Mouse (Mus musculus): ENCODE measurements at regions not wholly inside any gene's neighbourhood (a gene's known extent, or its start where the extent isn't known, plus 50 kb on each side); places are given as distances from the start of the nearest gene placed in this dataset.

DNA sequence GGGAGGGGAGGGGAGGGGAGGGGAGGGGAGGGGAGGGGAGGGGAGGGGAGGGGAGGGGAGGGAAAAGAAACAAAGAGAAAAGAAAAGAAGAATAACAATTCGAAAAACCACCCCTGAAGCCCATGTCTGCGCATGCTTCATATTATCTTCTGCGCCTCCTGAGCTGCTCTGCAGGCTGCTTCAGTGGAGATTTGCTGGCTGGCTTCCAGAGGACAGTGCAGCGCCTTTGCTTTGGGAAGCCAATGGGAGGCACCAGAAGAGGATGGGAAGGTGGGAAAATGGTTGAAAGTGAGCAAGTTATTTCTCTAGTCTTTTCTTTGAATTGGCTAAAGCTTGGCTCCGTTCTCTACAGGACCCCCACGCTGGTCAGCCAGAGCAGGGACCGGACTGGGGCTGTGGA lies 137.8 kb upstream of the Tbca start:
- 0 out of 2 replicates have a peak, but pooled peaks cover 3% of the 10 kb centered on the region for H3K9me3 ChIP-seq
- H3K27me3 ChIP-seq (replicated peaks), result peaks cover 14% of the 10 kb centered on the region
- H3K4me1 ChIP-seq, result no peaks in the 10 kb centered on the region
- TF ChIP-seq GATA1 (IDR thresholded peaks at IDR 0.05; ENCODE audit: borderline replicate concordance, low read length) (no peak), FLI1 (IDR thresholded peaks at IDR 0.05; ENCODE audit: low read length) (no peak)
- no peak overlapping the region for H3K4me3 ChIP-seq (replicated peaks)
- H3K36me3 ChIP-seq (replicated peaks; ENCODE audit: low read length), result no peaks in the 10 kb centered on the region

DNA sequence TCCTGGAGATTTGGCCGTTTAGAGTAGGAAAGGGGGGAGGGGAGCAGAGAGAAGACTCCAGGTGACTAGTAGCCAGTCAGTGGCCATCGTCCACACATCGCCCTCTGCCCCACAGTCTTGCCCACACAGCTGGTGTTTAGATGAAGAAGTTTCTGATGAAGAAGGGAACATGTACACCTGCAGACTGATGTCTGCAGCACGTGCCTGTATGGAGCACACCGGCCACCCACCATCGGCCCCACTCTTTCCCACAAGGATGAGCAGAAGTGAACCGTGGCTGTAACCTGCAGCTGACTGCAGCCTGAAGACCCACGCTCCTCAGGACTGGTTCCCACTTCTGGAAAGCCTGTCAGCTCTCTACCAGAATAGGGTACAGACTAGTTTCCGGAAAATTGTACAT lies 121.1 kb upstream of the Tbca start:
- TF ChIP-seq FLI1 (IDR thresholded peaks at IDR 0.05; ENCODE audit: low read length) (no peak), GATA1 (IDR thresholded peaks at IDR 0.05; ENCODE audit: borderline replicate concordance, low read length) (no peak)
- H3K36me3 ChIP-seq (replicated peaks; ENCODE audit: low read length), result no peaks in the 10 kb centered on the region
- H3K9me3 ChIP-seq, result no peaks in the 10 kb centered on the region
- H3K4me3 ChIP-seq (replicated peaks), result no peak overlapping the region
- H3K4me1 ChIP-seq, result no peaks in the 10 kb centered on the region
- peaks cover 20% of the 10 kb centered on the region for H3K27me3 ChIP-seq (replicated peaks)

DNA sequence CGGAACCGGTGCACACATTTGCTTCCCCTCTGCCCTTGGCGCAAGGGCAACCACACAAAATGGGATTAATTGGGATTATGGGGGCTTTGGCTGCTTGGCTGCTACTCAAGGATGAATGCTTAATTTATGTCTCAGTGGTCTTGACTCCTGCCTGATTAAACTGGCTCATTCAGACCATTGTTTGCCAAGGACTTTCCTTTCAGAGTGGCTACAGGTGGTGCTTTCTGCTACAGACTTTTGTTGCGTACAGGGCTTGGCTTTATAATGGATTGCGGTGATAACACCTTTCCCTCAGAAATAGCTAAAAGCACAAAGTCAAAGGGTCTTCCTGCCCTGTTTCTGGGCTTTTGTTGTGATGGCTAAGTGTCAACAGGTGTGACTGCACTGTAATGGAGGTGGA lies 120.4 kb upstream of the Tbca start:
- Histone ChIP-seq H3K36me3 (replicated peaks; ENCODE audit: low read length) (no peaks in the 10 kb centered on the region), H3K4me1 (no peaks in the 10 kb centered on the region), H3K27me3 (replicated peaks) (peaks cover 20% of the 10 kb centered on the region), H3K4me3 (replicated peaks) (no peak overlapping the region), H3K9me3 (no peaks in the 10 kb centered on the region)
- TF ChIP-seq GATA1 (IDR thresholded peaks at IDR 0.05; ENCODE audit: borderline replicate concordance, low read length) (no peak), FLI1 (IDR thresholded peaks at IDR 0.05; ENCODE audit: low read length) (no peak)

DNA sequence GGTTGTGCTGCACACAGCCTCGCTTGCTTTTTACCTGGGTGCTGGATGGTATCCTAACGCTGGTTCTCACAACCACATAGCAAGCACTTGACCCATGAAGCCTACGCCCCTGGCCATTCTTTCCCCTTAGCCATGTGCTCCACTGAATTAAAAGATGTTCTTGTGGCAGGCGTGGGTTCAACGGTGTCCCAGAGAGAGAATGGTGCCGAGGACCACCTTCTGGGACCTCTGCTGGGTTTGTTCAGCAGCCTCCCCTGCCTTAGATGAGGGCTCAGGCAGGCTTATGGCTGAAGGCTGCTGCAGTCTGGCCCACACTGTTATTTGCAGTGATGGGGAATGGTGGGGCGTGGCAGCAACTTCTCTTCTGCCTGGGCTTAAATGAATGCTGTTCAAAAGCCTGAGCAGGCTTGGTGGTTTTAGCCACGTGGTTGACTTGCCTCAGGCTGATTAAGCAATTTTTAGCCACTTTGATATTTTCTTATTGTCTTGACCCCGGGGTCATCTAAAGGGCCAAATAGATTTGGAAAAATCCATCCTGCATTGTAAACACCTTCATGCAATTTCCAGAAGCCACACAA lies 119.5 kb upstream of the Tbca start:
- Histone ChIP-seq H3K4me3 (replicated peaks) (no peak overlapping the region), H3K27me3 (replicated peaks) (peaks cover 21% of the 10 kb centered on the region), H3K36me3 (replicated peaks; ENCODE audit: low read length) (no peaks in the 10 kb centered on the region), H3K4me1 (no peaks in the 10 kb centered on the region), H3K9me3 (no peaks in the 10 kb centered on the region)
- TF ChIP-seq FLI1 (IDR thresholded peaks at IDR 0.05; ENCODE audit: low read length), result no peak
- no peak for TF ChIP-seq GATA1 (IDR thresholded peaks at IDR 0.05; ENCODE audit: borderline replicate concordance, low read length)

DNA sequence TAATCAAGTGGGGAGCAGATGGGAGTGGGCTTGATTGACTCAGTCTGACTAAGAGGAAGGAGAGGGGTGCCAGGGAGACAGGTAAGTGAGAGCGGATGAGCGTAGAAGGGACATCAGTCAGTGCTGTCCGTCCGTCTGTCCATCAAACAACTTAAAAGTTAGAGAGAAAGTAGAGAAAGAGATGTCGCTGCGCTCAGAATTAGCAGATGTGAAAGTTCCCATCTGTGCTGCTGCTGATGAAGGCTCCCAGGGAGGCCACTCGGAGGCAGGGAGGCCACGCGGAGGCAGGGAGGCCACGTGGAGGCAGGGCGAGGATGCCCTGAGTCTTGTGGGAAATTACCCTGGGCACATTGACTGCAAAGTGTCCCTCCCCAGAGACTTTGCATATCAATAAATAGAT lies 118.4 kb upstream of the Tbca start:
- no peak for TF ChIP-seq GATA1 (IDR thresholded peaks at IDR 0.05; ENCODE audit: borderline replicate concordance, low read length)
- TF ChIP-seq FLI1 (IDR thresholded peaks at IDR 0.05; ENCODE audit: low read length), result no peak
- Histone ChIP-seq H3K9me3 (no peaks in the 10 kb centered on the region), H3K27me3 (replicated peaks) (peaks cover 17% of the 10 kb centered on the region), H3K4me3 (replicated peaks) (no peak overlapping the region), H3K4me1 (no peaks in the 10 kb centered on the region), H3K36me3 (replicated peaks; ENCODE audit: low read length) (no peaks in the 10 kb centered on the region)

DNA sequence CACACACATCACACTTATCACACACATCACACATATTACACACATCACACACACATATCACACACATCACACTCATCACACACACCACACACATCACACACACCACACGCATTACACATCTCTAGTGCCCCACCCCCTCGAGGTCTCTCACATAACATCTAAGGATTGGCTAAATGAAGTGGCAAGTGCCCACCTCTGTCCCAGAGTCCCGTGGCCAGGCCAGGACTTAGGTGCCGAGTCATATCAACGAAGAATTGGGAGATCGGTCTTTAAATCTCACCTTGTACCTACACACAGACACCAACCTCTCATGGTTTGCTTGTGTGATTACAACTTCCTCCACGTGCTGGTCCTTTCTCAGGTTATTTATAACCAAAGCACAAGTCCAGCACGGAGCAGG lies 117.7 kb upstream of the Tbca start:
- Histone ChIP-seq H3K27me3 (replicated peaks) (peaks cover 20% of the 10 kb centered on the region), H3K4me1 (no peaks in the 10 kb centered on the region), H3K4me3 (replicated peaks) (no peak overlapping the region), H3K36me3 (replicated peaks; ENCODE audit: low read length) (no peaks in the 10 kb centered on the region), H3K9me3 (peaks cover 3% of the 10 kb centered on the region; the same call in 1 of the 2 replicates)
- TF ChIP-seq GATA1 (IDR thresholded peaks at IDR 0.05; ENCODE audit: borderline replicate concordance, low read length) (no peak), FLI1 (IDR thresholded peaks at IDR 0.05; ENCODE audit: low read length) (no peak)

DNA sequence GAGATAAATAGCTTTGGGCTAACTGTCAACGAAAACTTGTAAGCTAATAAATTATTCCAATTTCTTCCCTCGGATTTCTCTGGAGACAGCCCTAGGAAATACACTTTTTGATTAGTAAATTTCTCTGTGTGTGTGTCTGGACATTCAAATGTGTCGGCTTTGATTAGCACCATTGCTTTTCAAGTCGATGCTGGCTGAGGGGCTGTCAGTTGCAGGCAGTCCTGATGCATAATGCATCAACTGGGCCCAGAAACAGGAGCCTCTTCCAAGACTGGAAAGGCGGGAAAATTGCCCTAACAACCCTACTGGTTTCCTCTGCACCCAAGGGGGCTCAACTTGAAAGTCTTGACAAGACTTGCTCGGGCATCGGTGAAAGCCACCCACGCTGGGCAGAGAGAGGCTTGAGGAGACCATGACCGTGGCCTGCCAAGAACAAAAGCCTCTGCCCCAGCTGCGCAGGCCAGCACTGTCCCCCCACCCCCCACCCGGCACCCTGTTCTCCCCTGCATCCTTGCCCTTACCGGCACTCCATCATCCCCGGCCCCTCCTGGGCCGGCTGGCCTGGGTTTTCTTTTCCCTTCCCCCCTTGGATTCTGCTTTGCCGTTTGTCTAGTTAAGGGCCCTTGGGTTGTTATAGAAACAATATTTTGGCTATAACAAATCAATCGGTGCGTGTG lies 108.1 kb upstream of the Tbca start:
- no peaks in the 10 kb centered on the region for H3K36me3 ChIP-seq (replicated peaks; ENCODE audit: low read length)

DNA sequence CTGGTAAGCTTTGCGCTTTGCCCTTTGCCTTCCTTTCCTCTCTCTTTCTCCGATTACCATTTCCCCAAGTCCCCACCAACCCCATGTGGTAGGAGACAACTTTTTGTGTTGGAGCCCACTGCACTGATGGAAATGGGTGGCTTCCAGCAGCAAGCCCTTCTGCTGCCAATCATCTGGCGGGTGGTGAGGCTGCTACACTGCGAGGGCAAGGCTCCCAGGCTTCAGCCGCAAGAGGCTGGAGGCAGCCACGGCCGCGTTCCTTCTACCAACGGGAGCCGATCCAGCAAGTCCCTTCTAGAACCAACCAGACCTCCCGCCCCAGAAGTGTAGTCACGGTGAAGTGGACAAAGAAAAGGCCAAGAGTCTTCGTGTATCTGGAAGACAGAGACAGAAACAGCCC lies 107.1 kb upstream of the Tbca start:
- no peak overlapping the region for H3K4me3 ChIP-seq (replicated peaks)
- no peak for TF ChIP-seq FLI1 (IDR thresholded peaks at IDR 0.05; ENCODE audit: low read length)
- TF ChIP-seq GATA1 (IDR thresholded peaks at IDR 0.05; ENCODE audit: borderline replicate concordance, low read length), result no peak
- peaks cover 9% of the 10 kb centered on the region for H3K9me3 ChIP-seq
- H3K36me3 ChIP-seq (replicated peaks; ENCODE audit: low read length), result no peaks in the 10 kb centered on the region
- H3K27me3 ChIP-seq (replicated peaks), result peaks cover 5% of the 10 kb centered on the region
- H3K4me1 ChIP-seq, result no peaks in the 10 kb centered on the region

More for the DNA sequence above, 108.1 kb upstream of the Tbca start:
- TF ChIP-seq GATA1 (IDR thresholded peaks at IDR 0.05; ENCODE audit: borderline replicate concordance, low read length) (no peak), FLI1 (IDR thresholded peaks at IDR 0.05; ENCODE audit: low read length) (no peak)
- peaks cover 11% of the 10 kb centered on the region for H3K9me3 ChIP-seq
- no peak overlapping the region for H3K4me3 ChIP-seq (replicated peaks)
- H3K27me3 ChIP-seq (replicated peaks), result peaks cover 3% of the 10 kb centered on the region
- H3K4me1 ChIP-seq, result no peaks in the 10 kb centered on the region

DNA sequence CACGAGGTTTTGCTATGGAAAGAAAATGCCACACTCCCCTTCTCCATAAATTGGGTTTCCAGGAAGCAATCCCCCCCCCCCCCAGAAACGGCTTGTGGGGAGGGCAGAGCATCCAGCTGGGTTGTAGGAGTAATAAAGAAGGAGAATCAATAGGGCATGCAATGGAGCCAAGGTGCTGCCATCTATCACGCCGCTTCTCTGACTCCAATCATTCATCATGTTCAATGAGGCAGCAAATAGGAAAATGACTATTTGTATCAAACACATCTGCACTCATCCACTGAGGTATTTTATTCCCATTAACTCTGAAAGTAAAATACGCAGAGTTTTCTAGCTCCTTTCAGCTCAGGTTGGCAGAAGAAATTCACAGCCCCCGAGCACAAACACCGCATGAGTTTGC lies 103.5 kb upstream of the Tbca start:
- H3K4me1 ChIP-seq, result no peaks in the 10 kb centered on the region
- TF ChIP-seq GATA1 (IDR thresholded peaks at IDR 0.05; ENCODE audit: borderline replicate concordance, low read length) (no peak), FLI1 (IDR thresholded peaks at IDR 0.05; ENCODE audit: low read length) (no peak)
- H3K27me3 ChIP-seq (replicated peaks), result peaks cover 11% of the 10 kb centered on the region
- no peak overlapping the region for H3K4me3 ChIP-seq (replicated peaks)
- H3K36me3 ChIP-seq (replicated peaks; ENCODE audit: low read length), result no peaks in the 10 kb centered on the region
- peaks cover 9% of the 10 kb centered on the region for H3K9me3 ChIP-seq

DNA sequence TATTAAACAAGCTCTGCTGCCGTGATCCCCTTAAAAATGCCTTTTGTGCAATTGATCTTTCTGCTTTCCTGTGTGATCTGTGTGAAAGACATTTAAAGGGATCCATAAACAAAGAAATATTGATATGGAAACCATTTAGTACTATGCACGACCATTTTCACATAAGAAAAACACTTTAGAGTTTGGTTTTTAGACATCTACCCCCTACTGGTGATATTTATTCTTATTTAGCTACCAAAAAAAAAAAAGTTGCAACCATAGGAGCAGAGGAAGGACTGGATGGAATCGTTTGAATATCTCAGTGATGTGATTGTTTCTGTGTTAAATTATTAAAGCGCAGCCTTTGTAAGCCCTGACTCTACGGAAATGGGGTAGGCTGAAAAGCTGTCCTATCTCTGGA lies 101.4 kb upstream of the Tbca start:
- H3K9me3 ChIP-seq, result 0 out of 2 replicates have a peak, but pooled peaks cover 3% of the 10 kb centered on the region
- H3K4me1 ChIP-seq, result no peaks in the 10 kb centered on the region
- TF ChIP-seq GATA1 (IDR thresholded peaks at IDR 0.05; ENCODE audit: borderline replicate concordance, low read length), result no peak
- no peak for TF ChIP-seq FLI1 (IDR thresholded peaks at IDR 0.05; ENCODE audit: low read length)
- H3K27me3 ChIP-seq (replicated peaks), result peaks cover 13% of the 10 kb centered on the region
- no peaks in the 10 kb centered on the region for H3K36me3 ChIP-seq (replicated peaks; ENCODE audit: low read length)
- no peak overlapping the region for H3K4me3 ChIP-seq (replicated peaks)
